Mouse (Mus musculus): ENCODE data around the gene Prkch.
"Not testable (repeated sequence)": the region's sequence is repeated elsewhere in the genome, so short reads cannot be mapped to it uniquely, and the experiment has no call there.

The Prkch gene

DNA sequence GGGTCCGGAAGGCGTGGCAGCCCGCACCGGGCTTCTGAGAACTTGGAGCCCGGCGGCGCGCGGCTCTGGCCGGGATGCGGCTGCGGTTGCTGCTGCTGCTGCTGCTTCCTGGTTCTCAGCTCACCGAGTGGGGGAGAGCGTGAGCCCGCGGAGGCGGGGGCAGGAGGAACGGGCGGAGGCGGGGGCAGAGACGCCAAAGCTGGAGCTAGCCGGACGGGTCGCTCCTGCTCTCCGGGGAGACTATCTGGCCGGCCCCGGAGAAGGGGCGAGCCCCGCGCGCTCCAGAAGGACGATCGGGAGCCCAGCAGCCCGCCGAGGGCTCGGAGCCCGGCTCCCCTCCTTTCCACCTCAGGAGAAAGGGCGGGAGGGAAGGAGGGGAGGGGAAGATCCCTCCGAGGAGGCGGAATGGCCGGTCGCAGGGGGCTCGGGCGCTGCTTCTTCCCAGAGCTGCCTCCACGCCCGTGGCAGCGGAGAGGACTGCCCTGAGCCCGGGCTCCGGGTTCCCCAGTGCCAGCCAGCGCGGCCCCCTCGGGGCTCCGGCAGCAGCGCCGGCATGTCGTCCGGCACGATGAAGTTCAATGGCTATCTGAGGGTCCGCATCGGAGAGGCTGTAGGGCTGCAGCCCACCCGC is at the start of gene Prkch:
Gene Prkch (plus strand): TSS at position 187 of the 631 bp plus-strand sequence.
- DNase-seq = no peak

DNA sequence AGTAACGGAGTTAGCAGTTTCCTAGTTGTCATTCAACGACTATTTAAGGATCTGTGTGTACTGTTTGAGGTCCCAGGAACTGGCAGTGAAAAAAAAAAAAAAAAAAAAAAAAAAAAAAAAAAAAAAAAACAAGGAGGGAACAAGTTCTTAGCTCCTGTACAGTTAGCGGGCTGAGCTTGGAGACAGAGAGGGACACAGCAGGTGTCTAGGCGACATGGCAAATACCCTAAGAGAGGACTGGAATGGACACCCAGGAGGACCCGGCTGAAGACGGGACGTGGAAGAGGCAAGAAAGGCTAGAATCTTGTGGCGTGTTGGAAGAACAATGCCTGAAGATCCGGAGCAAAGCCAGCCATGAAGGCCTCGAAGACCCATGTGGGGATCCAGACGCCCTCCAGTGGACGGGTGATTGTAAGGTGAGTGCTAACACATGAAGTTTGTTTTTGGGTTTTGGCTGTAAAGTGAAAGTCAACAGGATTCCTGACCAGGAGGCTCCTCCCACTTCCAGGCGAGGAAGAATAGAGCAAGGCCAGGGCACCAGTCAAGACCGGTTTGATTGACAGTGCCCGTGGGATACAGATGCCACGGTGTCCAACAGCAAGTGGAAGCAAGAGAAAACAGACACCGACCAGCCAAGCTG is 47.0 kb upstream of the Prkch start:
- DNase-seq = no peak

DNA sequence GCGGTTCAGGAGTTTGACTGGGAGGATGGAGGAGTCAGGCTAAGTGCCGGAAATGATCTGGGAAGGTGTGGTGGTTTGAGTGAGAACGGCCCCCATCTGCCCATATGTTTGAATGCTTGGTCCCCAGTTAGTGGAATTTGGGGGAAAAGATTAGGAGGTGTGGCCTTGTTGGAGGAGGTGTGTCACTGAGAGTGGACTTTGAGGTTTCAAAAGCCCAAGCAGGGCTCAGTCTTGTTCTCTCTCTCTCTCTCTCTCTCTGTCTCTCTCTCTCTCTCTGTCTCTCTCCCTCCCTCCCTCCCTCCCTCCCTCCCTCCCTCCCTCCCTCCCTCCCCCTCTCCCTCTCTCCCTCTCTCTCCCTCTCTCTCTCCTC is 46.5 kb upstream of the Prkch start:
- DNase-seq = not testable (repeated sequence)

- no peak for DNase-seq
Observed at GRCm38 (mm10) chr12:73539151-73539550, 45.4 kb upstream of the Prkch start.

DNA sequence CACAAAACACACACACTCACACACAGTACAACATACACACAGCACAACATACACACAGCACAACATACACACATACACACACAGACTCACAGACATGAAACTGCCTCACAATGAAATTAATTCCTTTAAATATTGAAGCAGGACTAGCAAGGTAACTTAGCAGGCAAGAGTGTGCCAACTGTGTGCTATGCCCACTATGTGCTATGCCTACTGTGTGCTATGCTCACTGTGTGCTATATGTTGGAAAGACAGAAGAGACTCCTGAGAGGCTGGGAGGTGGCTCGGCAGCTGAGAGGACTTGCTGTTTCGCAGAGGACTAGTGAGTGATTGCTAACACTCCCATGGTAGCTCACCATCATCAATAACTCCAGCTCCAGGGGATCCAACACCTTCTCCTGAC is 44.2 kb upstream of the Prkch start:
- no peak for DNase-seq

DNA sequence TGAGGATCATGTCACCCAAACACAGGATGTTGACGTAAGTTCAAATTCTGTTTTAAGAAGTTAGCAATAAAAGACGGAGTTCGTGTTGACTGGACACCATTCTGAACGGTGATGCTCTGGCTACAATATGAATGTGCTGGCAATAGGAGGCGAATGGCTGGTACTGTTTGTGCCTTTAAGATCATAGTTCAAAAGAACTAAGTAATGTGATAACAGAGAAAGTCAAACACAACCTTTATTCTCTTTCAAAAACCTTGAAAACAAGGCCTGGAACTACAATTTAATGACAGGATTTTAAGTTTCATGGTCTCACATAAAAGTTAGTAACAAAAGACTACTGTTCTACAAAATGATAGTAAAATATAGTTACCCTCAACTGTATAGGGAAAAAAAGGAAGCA is 41.4 kb upstream of the Prkch start:
- DNase-seq = no peak

- no peak for DNase-seq
Observed at GRCm38 (mm10) chr12:73544736-73545671, 39.6 kb upstream of the Prkch start.

- DNase-seq = no peak
Observed at GRCm38 (mm10) chr12:73545672-73546085, 38.9 kb upstream of the Prkch start.

DNA sequence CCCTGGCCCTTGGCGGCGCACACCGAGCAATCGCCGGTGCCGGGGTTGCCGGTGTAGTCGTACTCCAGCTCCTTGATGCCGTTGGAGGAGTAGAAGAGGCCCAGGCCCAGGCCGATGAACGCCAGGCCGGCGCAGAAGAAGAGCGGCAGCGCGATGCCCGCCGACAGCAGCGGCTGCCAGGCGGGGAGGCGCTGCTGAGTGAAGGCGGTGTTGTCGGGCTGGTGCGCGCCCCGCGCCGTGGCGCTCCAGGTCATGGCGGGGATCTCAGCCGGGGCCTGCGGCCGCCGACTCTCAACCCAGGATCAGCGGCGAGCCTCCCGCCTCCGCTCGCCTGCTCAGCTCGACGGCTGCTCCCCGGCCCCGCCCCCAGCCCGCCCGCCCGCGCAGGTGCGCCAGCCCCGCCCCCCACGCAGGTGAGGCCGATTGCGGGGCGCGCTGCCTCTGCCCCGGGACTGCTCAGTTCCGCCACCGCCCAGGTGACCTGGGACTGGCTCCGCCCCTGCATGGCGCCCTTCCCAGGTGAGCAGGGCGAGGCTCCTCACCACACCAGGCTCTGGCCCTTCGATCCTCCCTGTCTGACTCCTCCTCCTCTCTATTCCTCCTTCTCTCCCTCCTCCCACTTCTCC is 38.4 kb upstream of the Prkch start, which contains the start of gene Tmem30b:
Gene Tmem30b (minus strand): TSS at position 307 of the 626 bp plus-strand sequence.
- DNase-seq = no peak

- DNase-seq = no peak
Observed at GRCm38 (mm10) chr12:73547646-73548045, 37.0 kb upstream of the Prkch start.

- DNase-seq = no peak
Observed at GRCm38 (mm10) chr12:73548259-73548658, 36.3 kb upstream of the Prkch start.

- DNase-seq = peak; percentile 46
Observed at GRCm38 (mm10) chr12:73554155-73554554, 30.4 kb upstream of the Prkch start.

GRCm38 (mm10) chr12:73558525-73559195 is 25.9 kb upstream of the Prkch start:
- no peak for DNase-seq

GRCm38 (mm10) chr12:73560091-73560490 is 24.5 kb upstream of the Prkch start:
- DNase-seq = no peak

GRCm38 (mm10) chr12:73563122-73563521 is 21.5 kb upstream of the Prkch start:
- not testable (repeated sequence) for DNase-seq

GRCm38 (mm10) chr12:73564176-73564575 is 20.4 kb upstream of the Prkch start:
- no peak for DNase-seq

GRCm38 (mm10) chr12:73564795-73565619 is 19.6 kb upstream of the Prkch start:
- DNase-seq = no peak

- DNase-seq = no peak
Observed at GRCm38 (mm10) chr12:73565620-73565969, 19.0 kb upstream of the Prkch start.

DNA sequence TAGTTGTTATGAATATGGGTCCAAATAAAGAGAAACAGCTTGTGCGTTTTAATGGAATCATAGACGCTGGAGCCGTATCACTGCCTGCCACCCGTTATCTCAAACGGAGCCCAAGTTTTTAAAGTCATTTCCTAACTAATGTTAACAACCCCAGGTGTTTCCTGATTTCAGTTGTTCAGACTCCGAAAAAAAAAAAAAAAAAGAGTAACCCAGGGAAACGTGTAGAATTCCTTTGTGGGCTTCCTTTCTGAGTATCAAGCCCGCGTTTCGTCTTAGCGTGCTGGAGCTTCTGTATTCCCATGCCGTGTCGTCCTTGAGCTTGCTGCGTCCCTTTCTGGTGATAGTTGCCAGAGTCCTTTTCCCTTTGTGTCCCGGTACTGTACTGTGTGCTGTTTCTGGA is 10.0 kb upstream of the Prkch start:
- no peak for DNase-seq

DNA sequence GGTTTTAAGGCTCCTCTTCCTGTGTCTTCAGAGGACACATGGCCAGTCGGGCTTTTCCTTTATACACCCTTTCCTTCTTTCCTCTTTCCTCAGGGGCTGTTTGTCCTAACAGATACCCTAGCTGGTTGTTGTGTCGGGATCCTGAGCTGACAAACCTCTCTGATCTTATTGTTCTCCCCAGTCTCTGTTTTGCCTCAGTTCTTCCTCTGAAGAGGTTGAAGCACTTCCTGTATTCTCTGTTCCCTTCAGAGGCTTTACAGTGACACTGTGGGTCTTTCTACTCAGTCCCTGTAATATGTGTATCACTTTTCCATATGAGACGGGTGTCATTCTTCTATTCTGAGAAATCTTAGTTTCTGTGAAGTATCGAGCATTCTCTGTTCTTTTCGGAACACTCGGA is 6.5 kb upstream of the Prkch start:
- no peak for DNase-seq

- no peak for DNase-seq
Observed at GRCm38 (mm10) chr12:73580811-73581210, 3.8 kb upstream of the Prkch start.

DNA sequence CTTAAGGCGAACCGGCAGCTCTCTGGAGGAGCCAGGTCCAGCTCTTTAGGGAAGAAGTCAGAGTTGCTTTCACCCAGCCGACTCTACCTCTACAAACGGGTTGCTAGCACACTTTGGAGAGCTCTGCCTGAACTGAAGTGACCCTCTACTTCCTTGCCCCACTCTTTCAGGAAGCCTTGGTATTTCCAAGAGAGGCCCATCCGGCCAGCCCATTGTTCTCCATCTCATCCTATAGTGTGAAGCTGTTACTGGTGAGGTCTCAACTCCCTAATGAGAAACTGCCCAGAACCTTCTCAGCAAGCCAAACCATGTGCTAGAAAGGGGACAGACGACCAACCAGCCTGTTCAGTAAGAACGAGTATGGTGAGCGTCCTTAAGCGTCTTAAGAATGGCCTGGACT is 1.3 kb upstream of the Prkch start:
- DNase-seq = no peak

Data from cerebellum, adult 8-10 months (tissue).